Mouse (Mus musculus): ENCODE data around the gene Fam209.

Fam209 gene

DNA sequence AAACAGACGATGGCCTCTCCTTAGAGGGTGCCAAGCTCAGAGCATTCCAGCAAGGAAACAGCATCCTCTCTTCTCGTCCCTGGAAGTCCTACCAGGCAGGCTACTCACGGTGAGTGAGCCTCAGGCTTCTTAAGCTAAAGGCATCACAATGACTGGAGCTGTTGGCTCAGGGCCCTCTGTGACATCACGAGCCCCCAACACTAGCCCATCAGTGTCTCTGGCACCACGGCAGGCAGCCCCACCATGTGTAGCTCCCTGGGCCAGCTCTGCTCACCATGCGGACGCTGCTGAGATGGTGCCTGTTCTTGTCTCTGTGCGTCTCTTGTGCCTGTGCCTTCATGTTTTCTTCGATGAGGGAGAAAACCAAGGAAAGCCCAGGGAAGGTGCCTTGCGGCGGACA lies at the start of gene Fam209:
Gene Fam209, plus strand, starts transcription at position 203 of the 400 bp plus-strand sequence.
- DNase-seq, result no peak

GRCm38 (mm10) chr2:172430609-172431008 lies 41.7 kb upstream of the Fam209 start:
- DNase-seq, result no peak

DNA sequence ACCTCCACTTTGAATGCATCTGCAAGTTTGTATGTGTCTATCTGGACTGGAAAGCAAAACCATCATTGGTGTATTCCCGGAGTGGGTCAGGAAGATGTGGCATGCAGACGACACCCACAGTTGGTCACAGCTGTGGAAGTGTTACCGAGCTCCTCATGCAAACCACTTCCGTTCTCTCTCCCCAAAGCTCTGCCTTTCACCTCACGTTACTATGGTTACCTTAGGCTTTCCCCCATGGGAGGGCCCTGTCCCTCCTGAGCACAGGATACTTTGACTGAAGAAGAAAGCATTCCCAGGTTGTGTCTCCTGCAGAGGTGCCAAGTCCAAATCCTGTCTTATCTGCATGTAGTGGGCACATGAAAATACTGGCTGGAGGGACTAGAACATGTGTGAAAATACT lies 38.6 kb upstream of the Fam209 start:
- no peak for DNase-seq

DNA sequence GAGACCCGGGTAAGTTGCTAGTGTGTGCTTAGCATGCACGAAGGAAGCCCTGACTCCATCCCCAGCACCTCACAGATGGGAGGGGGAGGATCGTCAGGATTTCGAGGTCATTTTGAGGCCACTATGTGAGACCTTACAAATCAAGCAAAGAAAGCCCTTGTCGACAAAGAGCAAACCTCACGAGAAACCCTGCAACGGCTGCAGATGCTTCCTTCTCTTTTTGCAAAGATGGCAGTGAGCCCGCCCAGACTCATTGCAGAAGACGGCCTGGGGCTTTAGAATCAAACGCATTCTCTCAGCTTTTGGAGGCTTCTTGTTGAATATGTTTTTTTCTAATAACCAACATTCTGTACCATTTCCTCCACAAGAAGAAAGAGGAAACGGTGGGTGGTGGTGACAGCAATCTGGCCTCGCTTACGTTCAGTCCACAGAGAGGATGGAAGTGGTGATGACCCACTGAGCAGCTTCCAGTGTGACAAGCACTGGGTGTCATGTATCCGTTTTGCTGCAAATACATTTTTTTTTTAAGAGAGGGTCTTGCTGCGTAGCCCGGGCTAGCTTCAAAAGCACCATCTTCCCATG lies 34.9 kb upstream of the Fam209 start:
- DNase-seq, result no peak

GRCm38 (mm10) chr2:172439843-172440639 lies 32.3 kb upstream of the Fam209 start, which contains the start of gene Rtf2:
TSS of gene Rtf2 (plus strand) at chr2:172440556.
- DNase-seq, result peak; percentile 99

- DNase-seq, result no peak
Measured at GRCm38 (mm10) chr2:172440640-172441005, 31.7 kb upstream of the Fam209 start.

DNA sequence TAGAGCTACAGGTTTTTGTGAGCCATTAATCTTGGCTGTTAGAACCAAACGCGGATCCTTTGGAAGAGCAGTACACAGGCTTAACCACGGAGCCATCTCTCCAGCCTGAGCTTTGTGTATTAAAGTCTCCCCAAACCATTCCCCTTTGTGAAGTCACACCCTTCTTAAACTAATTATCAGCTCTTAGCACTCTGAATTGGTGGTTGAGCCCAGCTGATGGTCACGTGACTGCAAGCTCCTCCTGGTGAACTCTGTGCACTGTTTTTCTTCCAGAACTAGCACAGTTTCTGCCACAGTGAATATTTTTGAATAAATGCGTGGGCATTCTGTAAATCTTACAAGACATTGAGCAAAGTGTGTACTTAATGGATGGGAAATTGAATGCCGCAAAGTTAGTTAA lies 31.1 kb upstream of the Fam209 start:
- no peak for DNase-seq

DNA sequence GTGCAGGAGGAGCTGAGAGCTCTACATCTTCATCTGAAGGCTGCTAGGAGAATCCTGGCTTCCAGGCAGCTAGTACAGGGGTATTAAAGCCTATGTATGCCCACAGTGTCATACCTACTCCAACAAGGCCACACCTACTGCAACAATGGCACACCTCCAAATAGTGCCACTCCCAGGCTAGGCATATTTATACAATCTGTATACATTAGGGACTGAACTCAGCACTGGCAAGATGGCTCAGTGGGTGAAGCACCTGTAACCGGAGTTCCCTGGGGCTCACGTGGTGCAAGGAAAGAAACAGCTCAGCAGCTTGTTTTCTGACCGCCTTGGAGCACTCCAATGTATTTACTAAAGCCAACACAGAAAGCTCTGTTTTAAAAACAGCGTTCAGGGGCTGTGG lies 26.7 kb upstream of the Fam209 start:
- DNase-seq, result no peak

GRCm38 (mm10) chr2:172447317-172447716 lies 25.0 kb upstream of the Fam209 start:
- no peak for DNase-seq

DNA sequence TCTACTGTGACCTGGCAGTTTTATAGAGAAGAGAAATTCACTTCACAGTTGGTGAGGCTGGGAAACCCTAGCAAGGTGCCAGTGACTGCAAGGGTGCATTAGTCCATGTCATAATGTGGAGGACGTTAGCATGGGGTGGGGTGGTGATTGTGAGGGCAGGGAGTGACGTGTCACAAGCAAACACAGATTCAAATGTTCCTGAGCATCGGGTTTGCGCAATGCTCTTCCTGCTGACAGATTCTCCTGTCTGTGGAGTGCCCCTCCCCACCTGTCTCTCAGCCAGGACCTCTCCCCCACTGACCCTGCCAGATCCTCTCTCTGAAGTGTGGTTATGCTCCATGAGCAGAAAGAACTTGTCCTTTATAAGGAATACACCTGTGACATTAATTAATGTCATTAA lies 24.0 kb upstream of the Fam209 start:
- no peak for DNase-seq

- DNase-seq, result no peak
Measured at GRCm38 (mm10) chr2:172450640-172451039, 21.7 kb upstream of the Fam209 start.

DNA sequence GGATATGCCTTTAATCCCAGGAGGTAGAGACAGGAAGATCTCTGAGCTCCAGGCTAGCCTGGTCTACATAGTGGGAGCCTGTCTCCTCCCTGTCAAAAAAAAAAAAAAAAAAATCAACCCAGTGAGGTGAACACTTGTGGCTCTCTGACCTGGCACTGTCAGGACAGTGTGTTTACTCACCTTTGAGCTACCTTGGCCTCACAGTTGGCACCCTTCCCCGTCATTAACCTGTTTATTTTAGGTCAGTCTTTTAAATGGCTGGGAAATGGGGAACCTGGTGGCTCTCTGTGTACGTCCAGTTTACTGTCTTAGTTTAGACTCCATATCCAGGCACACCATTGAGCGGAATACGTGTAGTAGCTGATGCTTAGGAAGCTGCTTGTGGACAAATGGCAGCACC lies 20.3 kb upstream of the Fam209 start:
- DNase-seq, result no peak

DNA sequence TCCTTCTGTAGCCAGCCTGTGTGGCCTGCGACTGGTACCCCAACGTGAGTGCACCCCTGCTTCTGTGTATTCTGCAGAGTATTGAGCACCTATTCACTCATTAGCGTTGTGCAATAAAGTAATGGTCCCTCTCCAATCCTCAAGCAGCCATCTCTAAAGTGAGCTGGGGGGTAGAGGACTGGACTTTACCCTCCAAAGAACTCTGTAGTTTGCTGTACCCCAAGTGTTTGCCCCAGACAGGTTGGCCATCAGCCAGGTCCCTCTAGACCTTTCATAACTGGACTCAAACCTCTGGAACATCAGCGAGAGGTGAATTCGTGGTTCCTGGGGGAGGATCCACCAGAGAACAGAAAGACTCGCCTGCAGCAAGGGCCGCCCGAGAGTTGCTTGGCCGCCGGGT lies 19.9 kb upstream of the Fam209 start:
- no peak for DNase-seq

GRCm38 (mm10) chr2:172458496-172458895 lies 13.8 kb upstream of the Fam209 start, which contains the start of gene Gcnt7:
TSS of gene Gcnt7 (minus strand) at chr2:172458596.
- DNase-seq, result no peak

DNA sequence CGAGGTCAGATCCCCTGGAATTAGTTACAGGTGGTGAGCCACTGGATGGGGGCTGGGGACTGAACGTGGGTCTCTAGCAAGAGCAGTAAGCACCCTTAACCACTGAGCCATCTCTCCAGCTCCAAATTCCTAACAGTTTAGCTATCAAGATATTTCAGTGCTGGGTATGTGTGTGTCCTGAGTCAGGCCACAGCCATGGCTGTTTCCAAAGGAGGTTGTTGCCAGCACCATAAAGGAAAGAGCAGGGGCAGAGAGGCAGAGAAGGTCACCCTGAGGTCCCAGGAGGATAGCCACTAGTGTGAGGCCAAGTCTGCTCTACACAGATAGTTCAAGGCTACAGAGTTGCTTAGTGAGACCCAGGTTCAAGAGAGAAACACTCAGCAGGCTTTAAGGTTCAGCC lies 11.7 kb upstream of the Fam209 start:
- DNase-seq, result no peak

DNA sequence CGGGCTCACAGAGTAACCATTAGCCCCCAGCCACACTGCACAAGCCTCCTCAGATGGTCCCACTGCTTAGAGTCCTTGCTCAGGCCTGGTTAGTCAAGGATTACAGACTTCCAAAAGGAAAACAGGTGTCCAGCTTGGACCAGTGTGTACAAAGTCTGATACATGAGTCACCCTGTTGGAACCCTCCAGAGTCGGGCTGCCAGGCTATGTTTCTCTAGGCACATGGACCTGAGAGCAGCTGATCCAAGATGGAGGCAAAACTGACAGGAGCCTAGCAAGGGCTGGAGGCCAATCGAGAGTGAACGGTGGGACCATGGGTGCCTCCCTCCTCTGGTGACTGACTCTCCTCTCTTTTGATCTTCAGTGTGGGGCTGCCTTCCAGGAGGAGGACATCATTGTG lies 9.5 kb upstream of the Fam209 start:
- DNase-seq, result no peak

DNA sequence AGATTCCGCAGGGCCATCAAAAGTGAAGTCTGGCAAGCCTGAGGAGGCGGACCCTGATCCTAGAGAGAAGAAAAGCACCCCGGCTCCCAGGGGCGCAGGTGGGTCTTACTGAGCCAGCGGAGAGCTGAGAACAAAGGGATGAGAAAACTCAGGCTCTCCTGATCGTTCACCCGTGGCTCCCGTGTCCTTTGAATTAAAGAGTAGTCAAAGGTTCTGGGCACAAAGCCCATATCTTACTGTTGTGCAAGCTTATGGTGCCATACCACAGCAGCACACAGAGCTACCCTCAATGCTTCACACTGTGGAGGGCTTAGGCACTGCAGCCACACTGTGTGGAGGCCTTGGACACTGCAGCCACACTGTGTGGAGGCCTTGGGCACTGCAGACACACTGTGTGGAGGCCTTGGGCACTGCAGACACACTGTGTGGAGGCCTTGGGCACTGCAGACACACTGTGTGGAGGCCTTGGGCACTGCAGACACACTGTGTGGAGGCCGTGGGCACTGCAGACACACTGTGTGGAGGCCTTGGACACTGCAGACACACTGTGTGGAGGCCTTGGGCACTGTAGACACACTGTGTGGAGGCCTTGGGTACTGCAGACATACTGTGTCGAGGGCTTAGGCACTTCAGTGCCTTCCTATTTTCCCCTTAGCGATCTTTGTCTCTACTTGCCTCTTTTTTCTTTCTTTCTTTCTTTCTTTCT lies 5.7 kb upstream of the Fam209 start:
- DNase-seq, result no peak

- no peak for DNase-seq
Measured at GRCm38 (mm10) chr2:172467206-172467605, 5.1 kb upstream of the Fam209 start.

- no peak for DNase-seq
Measured at GRCm38 (mm10) chr2:172468346-172468819, 3.9 kb upstream of the Fam209 start.

GRCm38 (mm10) chr2:172473591-172473990 lies 1.3 kb downstream of the Fam209 start:
- DNase-seq, result no peak

DNA sequence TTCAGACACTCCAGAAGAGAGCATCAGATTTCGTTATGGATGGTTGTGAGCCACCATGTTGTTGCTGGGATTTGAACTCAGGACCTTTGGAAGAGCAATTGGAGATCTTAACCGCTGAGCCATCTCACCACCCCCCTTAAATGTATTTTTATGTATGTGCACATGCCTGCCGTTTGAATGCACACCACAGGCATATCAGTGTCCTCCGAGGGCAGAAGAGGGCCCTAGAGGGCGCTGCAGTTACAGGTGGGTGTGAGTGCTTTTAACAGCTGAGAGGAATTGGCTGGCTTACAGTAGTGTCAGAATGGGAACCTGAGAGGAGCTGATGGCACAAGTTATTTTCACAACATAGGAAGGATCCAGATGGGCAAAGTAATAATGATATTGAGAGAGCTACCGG lies 2.6 kb downstream of the Fam209 start:
- DNase-seq, result no peak

DNA sequence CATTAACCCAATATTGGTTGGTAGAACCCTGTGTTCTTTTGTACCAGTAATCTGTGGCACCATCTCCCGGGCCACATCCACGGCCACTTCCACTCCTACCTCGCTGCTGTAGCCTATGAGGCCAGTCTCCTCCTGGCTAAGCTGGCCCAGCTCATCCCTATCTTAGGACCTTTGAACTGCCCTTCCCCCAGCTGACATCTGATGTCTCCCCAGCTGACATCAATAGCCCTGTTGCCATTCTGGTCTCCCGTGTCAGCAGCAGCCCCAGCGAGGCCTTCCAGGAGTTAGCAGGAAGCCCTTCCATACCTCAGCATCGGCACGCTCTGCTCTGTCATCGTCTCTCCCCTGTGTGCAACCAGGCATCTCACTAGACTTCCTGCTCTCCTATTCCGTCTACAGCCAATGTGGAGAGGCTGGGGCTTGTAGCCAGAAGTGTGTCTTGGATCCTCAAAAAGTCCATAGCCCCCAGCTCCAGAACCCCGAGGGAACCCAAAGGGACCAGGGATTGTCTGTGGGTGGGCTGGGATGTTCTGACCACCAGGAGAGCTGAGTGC lies 4.5 kb downstream of the Fam209 start:
- no peak for DNase-seq

DNA sequence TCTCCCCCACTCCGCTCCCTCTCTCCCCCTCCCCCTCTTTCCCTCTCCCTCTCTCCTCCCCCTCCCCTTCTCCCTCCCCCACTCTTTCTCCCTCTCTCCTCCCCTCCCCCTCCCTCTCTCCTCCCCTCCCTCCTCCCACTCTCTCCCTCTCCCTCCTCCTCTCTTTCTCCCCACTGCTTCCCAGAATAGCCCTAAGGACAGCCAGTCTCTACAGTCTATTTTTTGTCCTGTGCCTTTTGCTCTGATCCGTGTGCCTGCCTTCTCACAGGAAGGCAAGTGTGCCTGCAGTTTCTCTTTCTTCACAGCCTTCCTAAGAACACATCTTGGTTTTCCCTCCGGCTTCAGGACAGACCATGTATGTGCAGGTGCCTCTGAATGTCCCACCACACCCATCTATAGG lies 5.0 kb downstream of the Fam209 start:
- no peak for DNase-seq

DNA sequence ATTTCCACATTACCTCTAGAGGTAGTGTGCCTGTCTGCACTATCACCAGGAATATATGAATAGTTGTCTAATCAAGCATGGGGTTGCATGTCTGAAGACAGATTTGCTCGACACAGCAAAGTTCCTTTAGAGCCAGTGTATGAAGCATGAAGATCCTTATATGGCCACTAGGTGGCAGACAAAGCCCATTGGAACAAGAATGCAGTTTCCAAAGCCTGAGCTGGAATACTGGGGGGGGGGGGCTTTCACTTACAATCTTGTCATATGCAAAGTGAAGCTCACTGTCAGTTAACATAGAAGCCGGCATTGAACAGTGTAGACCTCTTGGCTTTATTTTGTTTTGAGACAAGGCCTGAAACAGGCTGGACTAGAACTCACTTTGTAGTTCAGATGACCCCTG lies 5.5 kb downstream of the Fam209 start:
- peak; percentile 8 for DNase-seq

Data from cerebellum, adult 11 months (tissue).